Mouse (Mus musculus): Measurements from ENCODE around the gene Olfr1223.
"Not testable (repeated sequence)": the region's sequence is repeated elsewhere in the genome, so short reads cannot be mapped to it uniquely, and the experiment has no call there.

The Olfr1223 gene

GRCm38 (mm10) chr2:89151460-89151859, at the start of gene Olfr1223:
Gene Olfr1223 (minus strand): TSS chr2:89151560.
- DNase-seq: no peak

GRCm38 (mm10) chr2:89199948-89200347, 48.6 kb upstream of the Olfr1223 start, which contains the start of gene Olfr1226:
Gene Olfr1226 (minus strand): TSS chr2:89200048.
- no peak for DNase-seq

DNA sequence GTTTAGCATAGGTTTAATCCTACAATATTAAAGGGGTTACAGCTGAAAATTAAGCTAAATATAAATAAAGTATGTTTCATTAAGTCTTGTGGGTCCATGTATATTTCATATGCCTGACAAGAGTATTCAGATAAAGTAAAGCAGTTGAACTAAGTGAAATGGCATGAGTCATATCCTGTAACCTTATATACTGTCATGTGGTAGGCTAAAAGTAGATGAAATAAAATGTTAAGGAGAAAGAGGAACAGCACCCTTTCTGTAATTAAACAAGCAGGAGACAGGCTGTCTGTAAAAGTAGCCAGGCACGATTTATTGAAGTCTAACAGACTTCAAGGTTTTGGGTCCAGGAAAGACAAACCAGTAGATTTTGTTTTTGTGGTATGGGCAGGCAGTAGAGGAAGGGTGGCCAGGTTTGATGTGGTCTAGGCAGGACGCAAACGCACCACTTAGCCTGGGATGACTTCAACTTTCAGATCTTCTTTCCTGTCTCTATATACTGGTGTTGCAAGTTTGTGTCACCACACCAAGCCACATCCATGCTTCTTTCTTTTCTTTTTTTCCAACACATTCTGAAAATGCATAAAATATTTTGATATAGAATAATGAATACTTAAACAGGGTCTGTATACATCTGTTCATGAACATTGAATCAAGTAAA, 45.1 kb upstream of the Olfr1223 start:
- no peak for DNase-seq

- DNase-seq: no peak
These were observed 23.2 kb upstream of the Olfr1223 start, which contains the start of gene Olfr1225 for GRCm38 (mm10) chr2:89174569-89174968. Gene Olfr1225 (minus strand): TSS chr2:89174669.

- DNase-seq: not testable (repeated sequence)
These were observed 13.4 kb upstream of the Olfr1223 start for GRCm38 (mm10) chr2:89164711-89165110.

- DNase-seq: not testable (repeated sequence)
These were observed 12.6 kb upstream of the Olfr1223 start, which contains the start of gene Olfr1224-ps1 for GRCm38 (mm10) chr2:89163991-89164390. Gene Olfr1224-ps1 (minus strand): TSS chr2:89164091.

DNA sequence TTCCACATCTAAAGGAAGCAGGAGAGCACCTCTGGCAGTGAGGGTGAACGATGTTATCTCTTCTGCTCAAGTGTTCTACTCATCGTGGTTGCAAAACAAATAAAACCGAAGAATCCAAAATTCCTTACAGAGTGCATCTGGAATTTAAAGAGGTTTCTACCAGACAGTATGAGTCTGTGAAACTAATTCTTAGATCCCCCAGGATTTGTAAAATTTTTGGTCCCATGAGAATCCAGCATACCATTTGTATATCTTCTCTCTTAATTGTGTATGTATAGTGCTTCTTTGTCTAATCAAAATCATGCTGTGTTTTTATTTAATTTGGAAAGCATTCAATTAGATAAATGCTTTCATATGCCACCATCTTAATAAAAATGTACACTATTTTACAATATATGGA, 18.4 kb downstream of the Olfr1223 start, which contains the start of gene Olfr1222:
Gene Olfr1222, minus strand, starts transcription at position 101 of the 400 bp plus-strand sequence.
- DNase-seq: no peak

DNA sequence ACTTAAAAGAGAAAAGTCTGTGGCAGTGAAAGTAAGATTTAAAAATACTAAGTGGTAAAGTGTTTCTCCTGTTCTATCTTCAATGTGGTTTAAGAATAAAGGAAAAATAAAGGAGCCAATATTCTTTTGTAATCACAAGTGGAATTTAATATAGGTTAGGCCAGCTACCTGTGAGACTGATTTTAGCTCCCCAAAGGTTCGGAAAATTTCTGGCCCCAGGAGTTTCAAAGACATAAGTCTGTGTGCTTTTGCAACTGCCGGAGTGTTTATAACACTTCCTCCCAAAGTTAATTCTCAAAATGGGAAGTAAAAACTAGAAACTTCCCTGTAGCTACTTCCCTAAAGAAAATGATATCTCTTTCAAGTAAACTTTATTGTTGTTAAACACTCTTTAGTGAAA, 34.2 kb downstream of the Olfr1223 start, which contains the start of gene Olfr1221:
Gene Olfr1221, minus strand, starts transcription at position 101 of the 400 bp plus-strand sequence.
- DNase-seq: no peak

GRCm38 (mm10) chr2:89106735-89107134, 44.6 kb downstream of the Olfr1223 start, which contains the start of gene Olfr1220:
Gene Olfr1220 (minus strand): TSS chr2:89106835.
- DNase-seq: no peak

- no peak for DNase-seq
These were observed 45.7 kb downstream of the Olfr1223 start for GRCm38 (mm10) chr2:89105651-89106050.

DNA sequence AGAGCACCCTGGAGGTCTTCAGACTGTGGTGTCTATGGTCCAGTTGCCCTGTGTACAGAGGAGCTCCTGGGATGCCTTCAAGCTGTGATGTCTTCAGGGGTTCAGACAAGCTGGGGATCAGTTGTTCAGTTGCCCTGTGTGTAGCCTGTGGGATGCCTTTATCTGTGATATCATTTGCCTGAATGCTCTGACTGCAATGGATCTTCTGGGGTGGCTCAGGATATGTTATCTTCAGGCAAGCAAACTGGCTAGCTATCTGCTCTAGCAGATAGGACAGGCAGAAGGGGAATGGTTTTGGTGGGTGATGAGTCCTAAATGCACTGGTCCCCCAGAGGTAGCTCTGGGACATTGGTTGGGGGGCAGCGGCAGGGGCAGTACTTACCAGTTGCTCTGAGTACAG, 57.5 kb downstream of the Olfr1223 start:
- no peak for DNase-seq

Data from liver (tissue).